Mouse (Mus musculus): ENCODE results near the gene Fndc1.

Gene Fndc1

GRCm38 (mm10) chr17:7826819-7827515, at the start of gene Fndc1:
Gene Fndc1 (minus strand): TSS chr17:7827302.
- peak in 1 of 2 experiments; percentile 43 for DNase-seq

- no peak for DNase-seq
Observed at GRCm38 (mm10) chr17:7876541-7876940, 49.4 kb upstream of the Fndc1 start.

- DNase-seq = no peak
Observed at GRCm38 (mm10) chr17:7875941-7876461, 48.9 kb upstream of the Fndc1 start.

GRCm38 (mm10) chr17:7874776-7875531, 47.9 kb upstream of the Fndc1 start:
- no peak for DNase-seq

- DNase-seq = no peak
Observed at GRCm38 (mm10) chr17:7873382-7873781, 46.3 kb upstream of the Fndc1 start.

GRCm38 (mm10) chr17:7871800-7872199, 44.7 kb upstream of the Fndc1 start:
- DNase-seq = peak in 1 of 2 experiments; percentile 24

GRCm38 (mm10) chr17:7870862-7871605, 43.9 kb upstream of the Fndc1 start:
- no peak for DNase-seq

GRCm38 (mm10) chr17:7869114-7869513, 42.0 kb upstream of the Fndc1 start:
- DNase-seq = no peak

GRCm38 (mm10) chr17:7868631-7869030, 41.5 kb upstream of the Fndc1 start:
- peak; percentile 68 to 84 for DNase-seq

GRCm38 (mm10) chr17:7864740-7865139, 37.6 kb upstream of the Fndc1 start:
- peak; percentile 42 to 70 for DNase-seq

GRCm38 (mm10) chr17:7863745-7864144, 36.6 kb upstream of the Fndc1 start:
- peak; percentile 32 to 80 for DNase-seq

- DNase-seq = no peak
Observed at GRCm38 (mm10) chr17:7860845-7861360, 33.8 kb upstream of the Fndc1 start.

- no peak for DNase-seq
Observed at GRCm38 (mm10) chr17:7857658-7858057, 30.6 kb upstream of the Fndc1 start.

GRCm38 (mm10) chr17:7855851-7856250, 28.7 kb upstream of the Fndc1 start:
- DNase-seq = no peak

- DNase-seq = no peak
Observed at GRCm38 (mm10) chr17:7851979-7852378, 24.9 kb upstream of the Fndc1 start.

- no peak for DNase-seq
Observed at GRCm38 (mm10) chr17:7851527-7851926, 24.4 kb upstream of the Fndc1 start.

GRCm38 (mm10) chr17:7850246-7850645, 23.1 kb upstream of the Fndc1 start:
- DNase-seq = no peak

GRCm38 (mm10) chr17:7840505-7841290, 13.6 kb upstream of the Fndc1 start:
- no peak for DNase-seq

- DNase-seq = no peak
Observed at GRCm38 (mm10) chr17:7827586-7827985, 484 bp upstream of the Fndc1 start.

GRCm38 (mm10) chr17:7825416-7825815, 1.7 kb downstream of the Fndc1 start:
- DNase-seq = no peak

GRCm38 (mm10) chr17:7821553-7822186, 5.4 kb downstream of the Fndc1 start:
- peak in 1 of 2 experiments; percentile 20 for DNase-seq

- DNase-seq = no peak
Observed at GRCm38 (mm10) chr17:7820176-7820575, 6.9 kb downstream of the Fndc1 start.
